In the genomic region with DNA sequence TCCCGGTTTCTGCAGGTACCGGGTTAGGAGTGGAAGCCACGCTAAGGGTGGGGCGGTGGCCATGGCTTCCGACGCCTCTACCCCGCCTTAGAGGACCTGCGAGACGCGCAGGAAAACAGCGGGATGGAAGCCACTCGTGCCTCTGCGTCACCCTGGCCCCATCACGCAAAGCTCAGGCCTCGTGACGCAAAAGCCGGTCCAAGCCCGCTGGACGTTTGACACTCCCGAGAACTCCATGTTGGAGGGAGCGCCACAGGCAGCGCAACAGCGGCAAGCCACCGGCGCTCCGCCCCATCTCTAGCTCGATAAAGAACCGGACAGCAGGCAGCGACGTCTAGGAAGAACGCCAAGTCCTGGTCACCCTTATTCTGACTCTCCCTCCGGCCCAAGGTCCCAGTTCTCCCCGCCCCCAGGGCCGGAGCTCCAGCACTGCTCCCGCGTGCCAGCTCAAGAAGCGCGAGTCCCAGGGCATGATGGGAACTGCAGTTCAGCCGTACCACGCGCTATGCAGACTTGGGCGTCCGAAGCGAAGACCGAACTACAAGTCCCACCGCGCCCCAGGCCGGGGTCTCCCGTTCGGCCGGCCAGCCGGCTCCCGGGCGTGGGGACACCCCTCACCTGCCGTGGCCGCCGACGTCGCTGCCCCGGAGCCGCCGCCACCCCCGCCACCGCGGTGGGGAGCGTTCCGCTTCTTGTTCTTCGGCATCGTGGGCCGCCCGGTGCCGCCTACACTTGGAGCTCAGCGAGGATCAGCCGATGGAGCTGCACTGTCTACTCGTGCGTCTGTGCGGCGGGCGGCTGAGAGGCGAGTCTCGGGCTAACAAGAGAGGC, we compare ENCODE assay signal across 8 mouse cellular contexts. TPM values are rescaled to one million over a fixed set of nuclear protein-coding genes. Genes with fewer than 3 reads are reported as not detected.
DNase-seq lines count a peak whose midpoint lies in the region; ATAC-seq and TF ChIP-seq lines count a peak whose summit lies in the region.

No protein-coding gene starts in this region.

- peaks cover 55% of the 10 kb centered on the region for H3K79me2 ChIP-seq in C2C12 (ENCODE audit: control insufficient read depth, insufficient read depth)

- H3ac ChIP-seq in C2C12 (ENCODE audit: control insufficient read depth, insufficient read length, low read depth): peak overlapping the region; percentile 85

- no peaks in the 10 kb centered on the region for H3K9me3 ChIP-seq in heart, embryonic 10.5 days
- H3K9me3 ChIP-seq in kidney, embryonic 14.5 days (ENCODE audit: control insufficient read depth, low read length): no peaks in the 10 kb centered on the region
- no peaks in the 10 kb centered on the region for H3K9me3 ChIP-seq in limb, embryonic 14.5 days (ENCODE audit: control insufficient read depth, low read length)
- H3K9me3 ChIP-seq in midbrain, embryonic 16.5 days (replicated peaks; ENCODE audit: control insufficient read depth, low read length, poor library complexity, severe bottlenecking): no peaks in the 10 kb centered on the region

- peak overlapping the region; percentile 62 for H3K4me2 ChIP-seq in kidney, embryonic 14.5 days (replicated peaks; ENCODE audit: low read depth, low read length)
- H3K4me2 ChIP-seq in limb, embryonic 14.5 days (replicated peaks; ENCODE audit: low read depth, low read length, severe bottlenecking): peak overlapping the region; percentile 63
- peak overlapping the region; percentile 74 for H3K4me2 ChIP-seq in midbrain, embryonic 16.5 days (ENCODE audit: low read length)

- peak overlapping the region; percentile 98 for H3K4me3 ChIP-seq in C2C12 (ENCODE audit: insufficient read depth, poor library complexity, severe bottlenecking)
- H3K4me3 ChIP-seq in embryonic fibroblast, embryonic 13.5 days (ENCODE audit: insufficient read depth, low read length): peak overlapping the region; percentile 99
- peak overlapping the region; percentile 98 for H3K4me3 ChIP-seq in heart, embryonic 10.5 days
- peak overlapping the region; percentile 93 for H3K4me3 ChIP-seq in kidney, embryonic 14.5 days (ENCODE audit: low read length)
- H3K4me3 ChIP-seq in limb, embryonic 14.5 days (replicated peaks; ENCODE audit: low read length): peak overlapping the region; percentile 100
- peak overlapping the region; percentile 94 for H3K4me3 ChIP-seq in midbrain, embryonic 16.5 days (ENCODE audit: low read depth, low read length)
- peak overlapping the region; percentile 89 for H3K4me3 ChIP-seq in spleen, adult 2 months (ENCODE audit: extremely low read depth, insufficient read depth, insufficient read length)

- ATAC-seq in kidney, embryonic 14.5 days (ENCODE audit: low FRiP score, low TSS enrichment): peak; percentile 97
- ATAC-seq in limb, embryonic 14.5 days (ENCODE audit: low FRiP score, low read depth): peak; percentile 91
- peak; percentile 97 for ATAC-seq in midbrain, embryonic 16.5 days

- peak; percentile 58 for TF ChIP-seq POLR2A in embryonic fibroblast, embryonic 13.5 days (IDR thresholded peaks at IDR 0.05; ENCODE audit: low read depth, low read length)
- TF ChIP-seq POLR2A in limb, embryonic 14.5 days (IDR thresholded peaks at IDR 0.05; ENCODE audit: borderline replicate concordance, extremely low read depth, insufficient read depth, insufficient read length): 0 out of 2 replicates have a peak, but pooled peaks have one; percentile 46
- TF ChIP-seq POLR2A in spleen, adult 2 months (IDR thresholded peaks at IDR 0.05; ENCODE audit: low read depth, low read length): no peak

- H3K4me1 ChIP-seq in embryonic fibroblast, embryonic 13.5 days (ENCODE audit: control insufficient read depth, insufficient read depth, low read length): peaks cover 6% of the 10 kb centered on the region; the same call in 1 of the 2 replicates
- H3K4me1 ChIP-seq in heart, embryonic 10.5 days: peaks cover 20% of the 10 kb centered on the region
- peaks cover 15% of the 10 kb centered on the region for H3K4me1 ChIP-seq in kidney, embryonic 14.5 days (ENCODE audit: control insufficient read depth, insufficient read depth, low read length)
- H3K4me1 ChIP-seq in limb, embryonic 14.5 days (ENCODE audit: control insufficient read depth, insufficient read depth, low read length): peaks cover 20% of the 10 kb centered on the region
- peaks cover 16% of the 10 kb centered on the region for H3K4me1 ChIP-seq in midbrain, embryonic 16.5 days (ENCODE audit: control insufficient read depth, insufficient read depth, low read length)
- H3K4me1 ChIP-seq in spleen, adult 2 months (ENCODE audit: control insufficient read depth, insufficient read depth, insufficient read length): peaks cover 3% of the 10 kb centered on the region

- no peaks in the 10 kb centered on the region for H3K27me3 ChIP-seq in C2C12 (ENCODE audit: control insufficient read depth, insufficient read depth, insufficient read length)
- no peaks in the 10 kb centered on the region for H3K27me3 ChIP-seq in heart, embryonic 10.5 days (ENCODE audit: insufficient read depth, poor library complexity, severe bottlenecking)
- no peaks in the 10 kb centered on the region for H3K27me3 ChIP-seq in kidney, embryonic 14.5 days (ENCODE audit: control insufficient read depth, insufficient read depth, low read length)
- H3K27me3 ChIP-seq in limb, embryonic 14.5 days (ENCODE audit: control insufficient read depth, insufficient read depth, low read length): no peaks in the 10 kb centered on the region
- no peaks in the 10 kb centered on the region for H3K27me3 ChIP-seq in midbrain, embryonic 16.5 days (ENCODE audit: control insufficient read depth, insufficient read depth, low read depth, low read length)
- no peaks in the 10 kb centered on the region for H3K27me3 ChIP-seq in spleen, adult 2 months (ENCODE audit: control insufficient read depth, insufficient read depth, low read length)

- under 1% methylated on average over 81 of the region's 81 CpGs for WGBS in heart, embryonic 10.5 days
- WGBS in kidney, embryonic 14.5 days: under 1% methylated on average over 81 of the region's 81 CpGs
- WGBS in limb, embryonic 14.5 days: under 1% methylated on average over 75 of the region's 81 CpGs
- WGBS in midbrain, embryonic 16.5 days: under 1% methylated on average over 81 of the region's 81 CpGs
- WGBS in spleen, adult 2 months: under 1% methylated on average over 81 of the region's 81 CpGs

- no peak for TF ChIP-seq CTCF in C2C12 (IDR thresholded peaks at IDR 0.05; ENCODE audit: control insufficient read depth, insufficient read depth, insufficient read length)
- TF ChIP-seq CTCF in embryonic fibroblast, embryonic 13.5 days (IDR thresholded peaks at IDR 0.05; ENCODE audit: borderline replicate concordance, insufficient read depth, low read length): no peak
- no peak for TF ChIP-seq CTCF in spleen, adult 2 months (IDR thresholded peaks at IDR 0.05; ENCODE audit: extremely low read depth, insufficient read depth, insufficient read length, insufficient replicate concordance)

- H3K79me3 ChIP-seq in C2C12 (ENCODE audit: low read depth): peaks cover 50% of the 10 kb centered on the region

- H3K27ac ChIP-seq in embryonic fibroblast, embryonic 13.5 days (ENCODE audit: insufficient read depth, low read length): peak overlapping the region; percentile 93
- H3K27ac ChIP-seq in heart, embryonic 10.5 days: peak overlapping the region; percentile 99
- peak overlapping the region; percentile 97 for H3K27ac ChIP-seq in kidney, embryonic 14.5 days (ENCODE audit: low read depth, low read length)
- peak overlapping the region; percentile 96 for H3K27ac ChIP-seq in limb, embryonic 14.5 days (replicated peaks; ENCODE audit: low read depth, low read length)
- peak overlapping the region; percentile 98 for H3K27ac ChIP-seq in midbrain, embryonic 16.5 days (ENCODE audit: low read length)
- peak overlapping the region; percentile 97 for H3K27ac ChIP-seq in spleen, adult 2 months (ENCODE audit: insufficient read depth, low read length)

- peak overlapping the region; percentile 95 for H3K9ac ChIP-seq in kidney, embryonic 14.5 days (ENCODE audit: low read depth, low read length)
- peak overlapping the region; percentile 86 for H3K9ac ChIP-seq in limb, embryonic 14.5 days (ENCODE audit: low read depth, low read length, severe bottlenecking)
- H3K9ac ChIP-seq in midbrain, embryonic 16.5 days (ENCODE audit: low read depth, low read length): peak overlapping the region; percentile 88

- DNase-seq in brain, adult 2 months (ENCODE audit: low read depth, low spot score): peak; percentile 100
- peak; percentile 98 for DNase-seq in heart, embryonic 10.5 days (ENCODE audit: low spot score)
- DNase-seq in limb, embryonic 14.5 days (ENCODE audit: low spot score): peak; percentile 97
- peak; percentile 81 to 92 for DNase-seq in spleen, adult 2 months (ENCODE audit: low read depth in 1 of 2, low spot score in 2 of 2)

- H3K36me3 ChIP-seq in C2C12 (ENCODE audit: control insufficient read depth, insufficient read depth): peaks cover 33% of the 10 kb centered on the region
- H3K36me3 ChIP-seq in heart, embryonic 10.5 days: peaks cover 6% of the 10 kb centered on the region; the same call in 1 of the 2 replicates
- peaks cover 3% of the 10 kb centered on the region; the same call in 1 of the 2 replicates for H3K36me3 ChIP-seq in kidney, embryonic 14.5 days (ENCODE audit: control insufficient read depth, insufficient read depth, low read length)
- H3K36me3 ChIP-seq in limb, embryonic 14.5 days (ENCODE audit: control insufficient read depth, insufficient read depth, low read length): no peaks in the 10 kb centered on the region
- H3K36me3 ChIP-seq in midbrain, embryonic 16.5 days (ENCODE audit: control insufficient read depth, insufficient read depth, low read length): no peaks in the 10 kb centered on the region
- H3K36me3 ChIP-seq in spleen, adult 2 months (ENCODE audit: control insufficient read depth, insufficient read depth, low read length): no peaks in the 10 kb centered on the region

RNA-seq across cellular contexts. Expression of a gene that starts 23.2 kb away (rescaled TPM):
- polyA plus RNA-seq in C2C12 (2012; fragmentation: generic; extraction: Trizol): 0.01 TPM
- not detected in 2 replicates for polyA plus RNA-seq in embryonic fibroblast, embryonic 13.5 days (2011; ENCODE audit: insufficient read length, low read depth, missing spikeins)
- polyA plus RNA-seq in heart, embryonic 10.5 days (2016; fragmentation: Nextera tagmentation; extraction: Ambion mirVana): 11.5 and 20.7 TPM in 2 replicates
- not detected in 2 replicates for polyA plus RNA-seq in kidney, embryonic 14.5 days (2014; fragmentation: Nextera tagmentation; extraction: Ambion mirVana)
- polyA plus RNA-seq in limb, embryonic 14.5 days (2012; rRNA removed): 0.77 and 1.9 TPM in 2 replicates
- polyA plus RNA-seq in limb, embryonic 14.5 days (2014; fragmentation: Nextera tagmentation; extraction: Ambion mirVana): 1.2 and 2.0 TPM in 2 replicates
- polyA plus RNA-seq in midbrain, embryonic 16.5 days (2015; fragmentation: Nextera tagmentation; extraction: Ambion mirVana): 0.29 TPM in 1 of 2 replicates, not detected in the other
- 0.09 and 0.14 TPM in 2 replicates for polyA plus RNA-seq in spleen, adult 2 months (2012; rRNA removed)

RNA-seq across cellular contexts. Expression of a gene that starts 25.8 kb away (rescaled TPM):
- 166 TPM for polyA plus RNA-seq in C2C12 (2012; fragmentation: generic; extraction: Trizol)
- 151 and 161 TPM in 2 replicates for polyA plus RNA-seq in embryonic fibroblast, embryonic 13.5 days (2011; ENCODE audit: insufficient read length, low read depth, missing spikeins)
- 95.0 and 98.2 TPM in 2 replicates for polyA plus RNA-seq in heart, embryonic 10.5 days (2016; fragmentation: Nextera tagmentation; extraction: Ambion mirVana)
- polyA plus RNA-seq in kidney, embryonic 14.5 days (2014; fragmentation: Nextera tagmentation; extraction: Ambion mirVana): 128 and 131 TPM in 2 replicates
- 36.6 and 45.1 TPM in 2 replicates for polyA plus RNA-seq in limb, embryonic 14.5 days (2012; rRNA removed)
- 117 and 120 TPM in 2 replicates for polyA plus RNA-seq in limb, embryonic 14.5 days (2014; fragmentation: Nextera tagmentation; extraction: Ambion mirVana)
- polyA plus RNA-seq in midbrain, embryonic 16.5 days (2015; fragmentation: Nextera tagmentation; extraction: Ambion mirVana): 181 and 183 TPM in 2 replicates
- polyA plus RNA-seq in spleen, adult 2 months (2012; rRNA removed): 8.2 and 16.8 TPM in 2 replicates

Comparison
In these comparisons a context has a peak if more than half of its experiments do, and no peak if none do; other contexts are left out.
1. Peak in every context shown above with its lines: DNase-seq, ATAC-seq, H3K4me3 ChIP-seq and H3K27ac ChIP-seq.